Mouse (Mus musculus) retina, postnatal 1 day (tissue): ENCODE results near the gene Ggnbp2.

Experiments used
- DNase-seq: peaks from one replicate; pipeline ENCODE4 v3.0.0-alpha.2; 2012

Ggnbp2 gene

GRCm38 (mm10) chr11:84822487-84822886 is 48.1 kb downstream of the Ggnbp2 start:
- DNase-seq: no peak

- no peak for DNase-seq
Observed at GRCm38 (mm10) chr11:84821131-84821770, 49.4 kb downstream of the Ggnbp2 start.

GRCm38 (mm10) chr11:84818961-84819692 is 51.5 kb downstream of the Ggnbp2 start, which contains the start of gene Mrm1:
Gene Mrm1, minus strand, starts transcription at chr11:84819515.
- peak; percentile 95 for DNase-seq

DNA sequence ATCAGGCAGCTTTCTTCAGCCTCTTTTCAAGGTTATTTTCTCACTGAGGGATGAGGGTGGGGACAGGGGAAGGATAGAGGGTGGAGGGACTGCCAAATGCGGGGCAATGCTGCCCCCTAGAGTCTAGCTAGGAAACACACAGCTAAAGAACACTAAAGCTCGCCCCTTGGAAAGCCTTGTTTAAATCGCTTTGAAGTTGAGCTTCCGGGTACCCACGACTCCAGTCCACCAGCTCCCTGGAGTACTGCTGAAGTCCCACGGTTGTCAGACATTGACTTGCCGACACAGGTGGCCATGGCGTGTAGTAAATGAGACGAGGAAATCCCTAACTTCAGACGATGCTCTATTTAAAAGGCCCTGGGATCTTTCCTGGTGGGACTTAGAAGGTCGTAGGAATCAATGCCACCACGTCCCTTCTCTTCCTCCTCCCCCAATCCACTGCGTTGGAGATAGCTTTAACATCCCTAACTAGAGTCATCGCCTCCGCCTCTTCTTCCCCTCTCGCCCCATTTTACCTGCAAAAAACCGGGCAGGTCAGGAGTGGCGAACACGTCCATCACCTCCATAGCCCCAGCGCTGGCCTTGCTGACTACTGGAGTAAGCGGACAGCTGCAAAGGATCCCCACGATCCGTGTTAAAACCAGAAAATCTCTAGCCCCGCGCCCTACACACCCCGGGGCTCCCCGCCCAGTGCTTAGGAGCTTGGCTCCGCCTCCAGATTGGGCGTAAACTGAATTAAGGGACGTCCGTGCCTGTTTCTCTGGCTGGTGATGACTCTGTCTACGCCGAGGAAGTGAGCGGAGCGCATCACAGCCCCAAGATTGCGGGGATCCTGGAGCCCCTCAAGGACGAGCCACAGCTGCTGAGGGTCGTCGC is 52.3 kb downstream of the Ggnbp2 start:
- DNase-seq: peak; percentile 88

GRCm38 (mm10) chr11:84817362-84817761 is 53.3 kb downstream of the Ggnbp2 start:
- DNase-seq: no peak

- peak; percentile 85 for DNase-seq
Observed at GRCm38 (mm10) chr11:84813724-84814510, 56.7 kb downstream of the Ggnbp2 start.

DNA sequence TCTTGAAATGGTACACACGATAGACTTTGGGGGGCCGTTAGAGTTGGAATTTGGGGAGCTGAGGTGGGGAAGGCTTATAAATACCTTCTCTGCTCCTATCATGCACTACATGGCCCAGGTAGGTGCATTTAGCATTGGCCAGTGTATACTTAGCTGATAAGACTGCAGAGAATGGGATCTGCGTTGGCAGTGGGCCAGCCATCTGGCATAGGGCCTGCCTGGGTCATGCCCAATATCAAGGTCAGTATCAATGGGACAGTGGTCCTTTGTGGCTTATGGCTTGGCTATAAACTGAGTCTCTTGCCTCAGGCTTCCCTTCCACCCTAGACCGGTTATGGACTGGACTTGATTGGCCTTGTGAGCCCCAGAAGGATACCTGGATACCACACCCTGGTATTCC is 66.2 kb downstream of the Ggnbp2 start:
- DNase-seq: no peak

DNA sequence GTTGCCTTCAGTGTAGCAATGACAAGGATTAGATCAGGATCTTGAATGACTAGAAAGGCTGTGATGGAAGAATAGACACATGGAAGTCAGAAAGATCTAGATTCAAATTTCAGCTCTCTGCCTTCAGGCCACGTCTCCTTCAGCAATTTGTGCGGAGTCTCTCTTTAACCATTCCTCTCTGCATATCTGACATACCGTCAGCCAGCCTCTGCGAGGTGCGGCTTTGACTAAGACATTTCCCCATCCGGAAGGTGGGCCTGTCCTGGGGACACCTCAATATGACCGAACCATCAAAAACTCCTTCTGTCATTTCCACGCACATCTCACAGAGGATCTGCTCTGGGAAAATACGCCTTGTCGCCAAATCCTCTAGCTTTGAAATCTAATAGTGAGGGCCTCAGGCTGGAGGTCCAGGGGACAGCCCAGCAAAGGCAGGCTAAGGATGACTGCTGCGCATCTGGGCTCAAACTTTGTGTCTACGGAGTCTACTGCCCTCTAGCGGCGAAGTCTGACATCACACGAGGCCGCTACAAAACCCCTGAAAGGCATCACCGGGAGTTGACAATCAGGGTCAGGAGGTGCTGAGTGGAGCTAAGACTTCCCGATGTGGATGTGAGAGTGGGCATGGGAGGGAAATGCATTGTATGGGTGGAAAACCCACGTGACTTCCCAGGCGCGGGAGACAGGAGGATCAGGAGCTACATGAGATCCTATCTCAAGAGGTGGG is 72.8 kb downstream of the Ggnbp2 start:
- peak; percentile 86 for DNase-seq

DNA sequence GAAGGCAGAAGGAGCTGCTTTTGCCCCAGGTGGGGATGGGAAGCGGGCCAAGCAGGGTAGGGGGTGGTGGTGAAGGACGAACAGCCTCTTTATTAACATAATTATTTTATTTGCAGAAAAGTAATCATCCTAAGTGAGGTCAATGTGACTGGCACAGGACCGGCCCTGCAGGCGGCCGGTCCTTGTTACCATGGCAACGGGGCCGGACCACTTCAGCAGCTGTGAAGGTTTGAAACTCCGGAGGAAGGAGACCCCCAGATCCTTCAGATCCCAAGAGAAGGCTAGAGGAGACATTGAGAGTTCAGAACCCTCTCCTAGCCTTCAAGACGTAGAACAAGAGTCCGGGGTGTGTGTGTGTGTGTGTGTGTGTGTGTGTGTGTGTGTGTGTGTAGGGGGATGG is 73.6 kb downstream of the Ggnbp2 start:
- no peak for DNase-seq

DNA sequence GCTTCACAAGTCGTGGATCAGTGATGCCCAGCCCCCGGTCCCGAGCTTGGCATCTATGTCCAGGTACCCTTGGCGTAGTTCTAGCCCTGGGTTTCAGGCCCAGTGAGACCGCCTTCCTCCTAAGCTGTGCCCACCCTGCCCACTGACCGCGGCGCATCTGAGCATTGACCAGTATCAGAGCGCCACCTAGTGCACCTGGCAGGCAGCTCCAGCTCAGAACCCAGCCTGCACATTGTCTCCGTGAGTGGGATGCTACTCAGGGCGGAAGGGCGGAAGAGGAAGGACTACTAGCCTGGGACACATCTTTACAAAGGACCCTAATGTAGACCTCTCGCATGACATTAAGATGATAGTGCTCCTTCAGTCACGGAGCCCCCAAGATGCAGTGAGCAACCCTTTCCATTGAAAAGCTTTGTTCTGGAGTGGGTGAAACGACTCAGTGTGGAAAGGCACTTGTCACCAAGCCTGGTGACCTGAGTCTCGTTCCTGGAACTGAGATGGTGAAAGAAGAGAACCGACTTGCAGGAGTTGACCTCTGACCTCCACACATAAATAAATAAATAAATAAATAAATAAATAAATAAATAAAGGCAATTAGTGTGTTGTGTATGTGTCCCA is 76.0 kb downstream of the Ggnbp2 start:
- DNase-seq: peak; percentile 87

DNA sequence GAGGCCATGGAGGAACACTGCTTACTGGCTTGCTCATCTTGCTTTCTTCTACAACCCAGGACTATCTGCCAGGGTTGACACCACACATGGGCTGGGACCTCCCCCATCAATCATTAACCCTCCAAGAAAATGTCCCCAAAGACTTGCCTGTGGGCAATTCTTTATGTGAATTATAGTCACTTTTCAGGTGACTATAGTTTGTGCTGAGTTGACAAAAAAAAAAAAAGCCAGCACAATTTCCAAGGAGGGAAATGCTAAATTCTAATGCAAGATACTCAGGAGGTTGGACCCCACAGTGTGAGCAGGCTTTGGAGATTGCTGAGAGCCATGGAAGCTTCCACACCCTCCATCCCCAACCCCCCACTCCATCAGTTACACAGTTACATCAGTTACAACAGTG is 77.1 kb downstream of the Ggnbp2 start:
- no peak for DNase-seq

- DNase-seq: no peak
Observed at GRCm38 (mm10) chr11:84790383-84790782, 80.2 kb downstream of the Ggnbp2 start.
